Comparison of ENCODE assay signal across 33 mouse cellular contexts in the genomic region with DNA sequence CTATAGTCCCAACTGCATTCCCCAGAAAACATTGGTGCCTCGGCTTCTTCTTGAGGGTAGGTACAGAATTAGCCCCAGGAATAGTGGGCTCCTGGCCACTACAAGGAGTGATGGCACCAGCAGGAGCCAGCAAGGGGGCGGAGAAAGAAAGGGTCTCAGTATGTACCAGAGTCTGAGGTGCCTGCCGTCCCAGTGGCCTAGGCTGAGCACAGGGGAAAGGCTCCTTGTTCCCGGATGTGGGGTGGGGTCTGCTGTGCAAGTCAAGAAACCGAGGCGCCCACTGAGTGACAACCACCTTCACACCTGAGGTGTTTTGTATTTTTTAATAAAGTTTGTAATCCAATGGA. TPM values are rescaled to one million over a fixed set of nuclear protein-coding genes. Genes with fewer than 3 reads are reported as not detected.
"Had no signal": no experiment of that assay in that cellular context is flagged by ENCODE, and none has a peak within 500 bp of the region (broad histone marks: within the 10 kb centered on the region; RNA-seq: fewer than 3 reads in every experiment).

No protein-coding gene starts in this region.

- DNase-seq: forebrain, postnatal 0 days; gastrocnemius, postnatal 14 days; gastrocnemius, postnatal 36 days; heart, adult 18-20 months; heart, postnatal 14 days; kidney, adult 11 months; kidney, adult 8-10 months; kidney, postnatal 10 days; kidney, postnatal 25 days had no signal

- H3K27me3 ChIP-seq: heart, embryonic 13.5 days; heart, embryonic 15.5 days; hindbrain, embryonic 13.5 days; hindbrain, embryonic 15.5 days; limb, embryonic 15.5 days; liver, embryonic 12.5 days had no signal

- H3K4me3 ChIP-seq: heart, embryonic 13.5 days; heart, embryonic 15.5 days; hindbrain, embryonic 13.5 days; hindbrain, embryonic 15.5 days; left cerebral cortex, adult 2 months; limb, embryonic 15.5 days; liver, embryonic 12.5 days had no signal

- H3K4me1 ChIP-seq: heart, embryonic 13.5 days; heart, embryonic 15.5 days; hindbrain, embryonic 13.5 days; hindbrain, embryonic 15.5 days; limb, embryonic 15.5 days; liver, embryonic 12.5 days had no signal

- H3K27ac ChIP-seq: heart, embryonic 13.5 days; heart, embryonic 15.5 days; hindbrain, embryonic 13.5 days; hindbrain, embryonic 15.5 days; hindbrain, postnatal 0 days; left cerebral cortex, adult 2 months; limb, embryonic 15.5 days; liver, embryonic 12.5 days; liver, embryonic 14.5 days had no signal

RNA-seq across cellular contexts. Expression of a gene that starts 31.6 kb away (rescaled TPM):
- total RNA-seq: gastrocnemius, postnatal 14 days; hematopoietic stem cell, adult 5-6 weeks; liver, adult 2 months had no signal
- polyA plus RNA-seq: heart, embryonic 11.5 days; heart, embryonic 13.5 days; heart, embryonic 15.5 days; heart, postnatal 0 days; hindbrain, embryonic 11.5 days; hindbrain, embryonic 13.5 days; intestine, embryonic 14.5 days; intestine, embryonic 16.5 days; kidney, embryonic 14.5 days; kidney, embryonic 16.5 days; limb, embryonic 11.5 days; limb, embryonic 15.5 days; liver, adult 2 months; liver, embryonic 12.5 days; liver, embryonic 14.5 days; liver, embryonic 16.5 days had no signal

RNA-seq across cellular contexts. Expression of a gene that starts 47.0 kb away (rescaled TPM):
- total RNA-seq: forebrain, postnatal 0 days; hindbrain, postnatal 0 days; layer of hippocampus, postnatal 25 days had no signal
- polyA plus RNA-seq: forebrain, postnatal 0 days; hindbrain, embryonic 11.5 days; hindbrain, embryonic 15.5 days; kidney, embryonic 14.5 days had no signal

RNA-seq across cellular contexts. Expression of a gene that starts 51.7 kb away (rescaled TPM):
- total RNA-seq: forebrain, postnatal 0 days; hematopoietic stem cell, adult 5-6 weeks; layer of hippocampus, adult 8-10 months; layer of hippocampus, postnatal 10 days; layer of hippocampus, postnatal 25 days; left cerebral cortex, adult 2 months; left cerebral cortex, postnatal 14 days; liver, adult 2 months had no signal
- polyA plus RNA-seq: forebrain, postnatal 0 days; hindbrain, embryonic 11.5 days; hindbrain, embryonic 13.5 days; hindbrain, embryonic 15.5 days; limb, embryonic 11.5 days; limb, embryonic 15.5 days; liver, adult 2 months; liver, embryonic 12.5 days; liver, embryonic 14.5 days; liver, embryonic 16.5 days had no signal
